Mouse (Mus musculus): ENCODE measurements at regions not wholly inside any gene's neighbourhood (a gene's known extent, or its start where the extent isn't known, plus 50 kb on each side); places are given as distances from the start of the nearest gene placed in this dataset.

- H3K4me1 ChIP-seq (replicated peaks; ENCODE audit: insufficient read depth, low read length) = no peaks in the 10 kb centered on the region
- ATAC-seq (replicated peaks; ENCODE audit: low FRiP score, low read depth) = no peak
- no peak overlapping the region for H3K9ac ChIP-seq (ENCODE audit: low read depth, low read length)
- no peak for TF ChIP-seq CTCF (IDR thresholded peaks at IDR 0.05; ENCODE audit: low read depth)
- H3K27ac ChIP-seq = no peak overlapping the region
- no peak overlapping the region for H3K4me2 ChIP-seq (ENCODE audit: low read length)
- no peak for DNase-seq (ENCODE audit: low spot score)
- WGBS = 51% methylated on average over 8 of the region's 8 CpGs
- no peaks in the 10 kb centered on the region for H3K36me3 ChIP-seq (ENCODE audit: insufficient read depth, low read length)
- H3K4me3 ChIP-seq (replicated peaks; ENCODE audit: low read depth, low read length) = no peak overlapping the region
- H3K9me3 ChIP-seq (replicated peaks; ENCODE audit: low read length) = no peaks in the 10 kb centered on the region
- no peaks in the 10 kb centered on the region for H3K27me3 ChIP-seq (ENCODE audit: insufficient read depth, low read length)
Observed at GRCm38 (mm10) chr11:71840635-71841443, 91.1 kb downstream of the Wscd1 start.
